Mouse (Mus musculus) ZHBTc4 (cell line): ENCODE results near the gene Ikzf2.
A peak's percentile ranks its signal among the peaks of the same experiment; 100 is the strongest.

Experiments
- DNase-seq: peaks from one replicate; pipeline ENCODE4 v3.0.0-alpha.2; 2011; ENCODE audit warnings: low read depth, low spot score

Ikzf2 gene

GRCm38 (mm10) chr1:69516144-69516543 lies 170.9 kb downstream of the Ikzf2 start:
- DNase-seq, result no peak

DNA sequence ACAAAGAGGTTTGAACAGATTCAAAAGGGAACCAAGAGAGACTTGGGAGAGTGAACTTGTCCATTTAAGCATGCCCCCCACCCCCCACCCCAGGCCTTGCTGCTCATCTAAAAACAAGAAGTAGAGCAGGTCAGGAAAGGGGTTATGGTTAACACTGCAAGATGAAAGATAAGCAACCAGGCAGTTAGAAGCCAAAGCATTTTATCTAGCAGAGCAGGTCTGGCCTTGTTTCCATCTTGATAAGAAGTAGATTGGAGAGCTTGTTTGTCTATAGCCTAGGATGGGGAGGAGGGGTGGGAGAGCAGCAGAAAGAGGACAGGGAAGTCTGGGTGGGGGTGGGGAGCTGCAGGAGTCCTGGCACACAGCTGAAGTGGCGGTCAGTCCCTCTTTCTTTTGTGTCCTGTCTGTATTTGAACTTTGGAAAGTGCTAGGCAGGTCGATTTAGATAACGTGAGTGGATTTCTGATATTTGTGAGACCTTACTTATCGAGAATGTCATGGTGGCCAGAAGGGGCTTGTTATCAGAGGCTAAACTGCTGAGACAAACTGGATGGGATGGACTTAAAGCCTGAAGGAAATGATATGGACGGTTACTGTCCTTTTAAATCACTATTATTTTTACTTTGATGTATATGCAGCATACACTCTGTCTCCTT lies 173.3 kb downstream of the Ikzf2 start:
- DNase-seq, result no peak

DNA sequence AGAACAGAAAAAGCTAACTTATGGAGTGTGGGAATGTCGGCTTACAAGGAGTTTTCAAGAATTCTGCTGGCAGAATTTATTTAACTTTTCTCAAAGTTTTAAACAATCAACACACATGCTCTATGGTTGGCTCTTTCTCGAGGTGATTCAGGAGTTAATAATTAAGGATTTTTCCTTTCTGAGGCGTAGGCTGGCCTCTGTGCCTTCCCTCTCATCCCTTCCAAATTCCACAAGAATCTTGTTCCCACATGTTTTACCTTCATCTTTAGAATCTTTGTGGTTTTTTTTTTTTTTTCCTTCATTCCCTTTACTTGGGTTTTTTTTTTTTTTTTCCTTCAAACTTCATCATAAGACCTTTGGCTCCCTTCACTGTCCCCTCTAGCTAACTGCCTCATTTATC lies 178.8 kb downstream of the Ikzf2 start:
- DNase-seq, result no peak

GRCm38 (mm10) chr1:69507513-69507912 lies 179.5 kb downstream of the Ikzf2 start:
- DNase-seq, result no peak

DNA sequence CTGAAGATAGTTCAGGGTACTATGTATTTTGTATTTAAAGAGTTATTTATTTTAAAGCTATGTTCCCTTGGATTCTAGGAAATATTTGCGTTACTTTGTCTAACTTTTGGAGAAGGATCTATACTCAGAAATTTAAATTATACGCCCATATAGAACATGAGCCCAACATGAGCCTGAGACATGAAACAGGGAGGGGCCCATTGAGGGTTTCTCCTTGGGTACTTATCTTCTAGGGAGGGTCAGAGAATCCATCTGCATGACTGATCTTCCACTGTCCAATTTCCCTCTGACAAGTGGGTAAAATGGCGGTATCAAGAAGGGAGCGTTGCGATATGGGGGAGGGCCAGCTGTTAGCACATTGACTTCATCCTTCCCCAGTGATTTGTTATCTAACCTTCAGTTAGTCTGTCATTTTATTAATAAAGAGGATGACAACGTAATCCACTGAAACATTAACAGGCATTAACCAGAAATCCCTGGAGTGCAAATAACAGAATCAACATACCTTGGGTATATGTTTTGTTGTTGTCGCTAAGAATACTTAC lies 180.4 kb downstream of the Ikzf2 start:
- DNase-seq, result no peak

DNA sequence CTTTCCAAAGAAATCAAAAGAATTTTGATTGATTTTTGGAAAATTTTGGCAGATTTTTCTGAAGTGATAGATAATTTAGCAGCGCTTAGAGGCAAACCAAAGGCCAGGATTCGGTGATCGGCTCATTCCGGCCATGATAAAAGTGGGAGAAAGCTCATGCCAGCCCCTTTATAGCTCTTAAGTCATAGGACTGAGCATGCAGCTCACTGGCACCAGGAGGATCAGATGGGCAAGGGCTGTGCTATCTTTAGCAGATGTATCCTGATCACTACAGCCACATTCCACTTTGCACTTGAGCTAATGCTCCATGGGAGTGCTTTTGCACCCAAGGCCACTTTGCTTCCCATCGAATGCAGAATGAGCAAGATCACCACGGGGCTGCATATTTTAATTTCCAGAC lies 181.0 kb downstream of the Ikzf2 start:
- DNase-seq, result no peak

GRCm38 (mm10) chr1:69500388-69500787 lies 186.7 kb downstream of the Ikzf2 start:
- DNase-seq, result no peak

DNA sequence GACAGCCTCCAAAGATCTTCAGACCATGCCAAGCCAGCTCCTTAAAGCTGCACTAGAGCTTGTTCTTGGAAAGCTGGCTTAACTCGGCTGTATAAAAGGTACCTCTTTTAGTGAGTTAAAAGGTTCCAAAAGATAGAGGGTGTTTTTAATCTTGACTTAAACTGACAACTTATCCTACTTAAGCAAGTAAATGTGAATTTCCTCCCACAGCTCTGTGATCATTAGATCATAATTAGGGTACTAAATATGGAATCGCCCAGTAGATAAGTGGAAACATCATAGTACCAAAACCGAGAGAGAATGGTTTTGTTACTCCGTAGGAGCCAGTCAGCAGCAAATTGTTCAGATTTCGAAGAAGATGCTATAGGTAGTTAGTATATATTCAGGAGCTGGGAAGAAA lies 187.4 kb downstream of the Ikzf2 start:
- DNase-seq, result no peak

- DNase-seq, result no peak
Observed at GRCm38 (mm10) chr1:69498862-69499306, 188.2 kb downstream of the Ikzf2 start.

GRCm38 (mm10) chr1:69496055-69496454 lies 191.0 kb downstream of the Ikzf2 start:
- DNase-seq, result no peak

GRCm38 (mm10) chr1:69493309-69494047 lies 193.6 kb downstream of the Ikzf2 start:
- DNase-seq, result no peak

GRCm38 (mm10) chr1:69492013-69492412 lies 195.0 kb downstream of the Ikzf2 start:
- DNase-seq, result no peak

DNA sequence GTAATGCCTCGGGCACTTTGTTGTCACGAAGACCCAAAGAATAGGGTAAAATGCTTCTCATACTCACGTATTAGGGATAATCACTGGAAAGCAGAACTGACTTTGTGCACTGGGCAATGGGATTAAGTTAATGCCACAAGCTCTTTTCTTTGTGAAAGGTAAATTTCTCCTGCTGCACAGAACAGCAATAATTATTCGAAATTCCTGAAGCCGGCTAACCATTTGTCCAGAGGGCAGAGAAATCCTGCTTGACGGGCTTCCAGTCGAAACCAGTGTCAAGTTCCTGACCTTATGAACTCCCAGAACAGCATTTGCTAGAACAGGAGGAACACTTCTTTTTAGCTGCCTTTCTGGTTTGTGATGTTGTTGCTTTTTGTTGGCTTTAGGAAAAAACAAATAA lies 198.0 kb downstream of the Ikzf2 start:
- DNase-seq, result peak; percentile 18

DNA sequence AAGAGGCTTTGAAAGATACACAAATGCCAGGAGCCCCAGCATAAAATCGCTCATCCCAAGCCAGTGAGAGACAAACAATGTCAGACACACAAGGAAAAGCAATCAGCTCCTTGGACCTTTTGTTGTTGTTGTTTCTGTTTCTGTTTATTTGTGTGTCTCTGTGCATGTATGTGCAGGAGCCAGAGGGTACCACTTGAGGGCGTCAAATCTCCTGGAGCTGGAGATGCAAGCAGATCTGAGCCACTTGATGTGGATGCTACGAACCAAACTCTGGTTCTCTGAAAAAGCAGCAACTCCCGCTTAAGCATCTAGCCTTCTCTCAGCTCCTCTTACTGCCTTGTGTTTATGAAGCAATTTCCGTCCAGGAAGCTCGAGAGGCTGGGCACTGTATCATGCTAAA lies 198.4 kb downstream of the Ikzf2 start:
- DNase-seq, result peak; percentile 13
